Comparison of ENCODE assay signal across 8 mouse cellular contexts in genomic region chr2:152831019-152831878, GRCm38 (mm10). TPM values are rescaled to one million over a fixed set of nuclear protein-coding genes. Genes with fewer than 3 reads are reported as not detected.
DNase-seq lines count a peak whose midpoint lies in the region; ATAC-seq and TF ChIP-seq lines count a peak whose summit lies in the region.

Gene Bcl2l1, minus strand, starts transcription at chr2:152831728.

- peak within 1 kb of the TSS; percentile 81 for H3K4me3 ChIP-seq in forebrain, embryonic 10.5 days
- peak within 1 kb of the TSS; percentile 90 for H3K4me3 ChIP-seq in heart, embryonic 15.5 days
- H3K4me3 ChIP-seq in liver, embryonic 14.5 days (ENCODE audit: insufficient read depth in 1 of 2, low read depth in 2 of 2, low read length in 2 of 2): peak within 1 kb of the TSS; percentile 89 to 95
- H3K4me3 ChIP-seq in neural tube, embryonic 11.5 days (ENCODE audit: low read depth, low read length): peak within 1 kb of the TSS; percentile 61
- peak within 1 kb of the TSS; percentile 79 for H3K4me3 ChIP-seq in stomach, postnatal 0 days (ENCODE audit: low read depth, low read length)

- H3K36me3 ChIP-seq in forebrain, embryonic 10.5 days (replicated peaks): peaks cover 29% of the 10 kb centered on the region
- H3K36me3 ChIP-seq in heart, embryonic 15.5 days: peaks cover 4% of the 10 kb centered on the region; the same call in 1 of the 2 replicates
- H3K36me3 ChIP-seq in liver, embryonic 14.5 days (replicated peaks; ENCODE audit: control insufficient read depth, insufficient read depth, low read depth): peaks cover 26% of the 10 kb centered on the region
- H3K36me3 ChIP-seq in neural tube, embryonic 11.5 days (ENCODE audit: control insufficient read depth, insufficient read depth, low read length): no peaks in the 10 kb centered on the region
- H3K36me3 ChIP-seq in stomach, postnatal 0 days (ENCODE audit: control insufficient read depth, insufficient read depth, low read length): no peaks in the 10 kb centered on the region

- H3K27ac ChIP-seq in forebrain, embryonic 10.5 days: peak within 1 kb of the TSS; percentile 99
- H3K27ac ChIP-seq in heart, embryonic 15.5 days: peak within 1 kb of the TSS; percentile 99
- H3K27ac ChIP-seq in liver, embryonic 14.5 days: peak within 1 kb of the TSS; percentile 93
- H3K27ac ChIP-seq in neural tube, embryonic 11.5 days (ENCODE audit: low read depth, low read length): peak within 1 kb of the TSS; percentile 94
- H3K27ac ChIP-seq in stomach, postnatal 0 days (replicated peaks): peak within 1 kb of the TSS; percentile 99

- under 1% methylated on average over 72 of the region's 74 CpGs for WGBS in forebrain, embryonic 10.5 days
- WGBS in heart, embryonic 15.5 days: under 1% methylated on average over 74 of the region's 74 CpGs
- WGBS in liver, embryonic 14.5 days (ENCODE audit: insufficient replicate concordance): under 1% methylated on average over 74 of the region's 74 CpGs
- under 1% methylated on average over 63 of the region's 74 CpGs for WGBS in neural tube, embryonic 11.5 days
- under 1% methylated on average over 68 of the region's 74 CpGs for WGBS in stomach, postnatal 0 days

- peak; percentile 86 for ATAC-seq in CD4-positive, CD25-positive, alpha-beta regulatory T cell, adult 4 months
- peak; percentile 92 for ATAC-seq in heart, embryonic 15.5 days (replicated peaks; ENCODE audit: insufficient number of reproducible peaks, insufficient read depth, low FRiP score, low read depth)
- ATAC-seq in liver, embryonic 14.5 days (ENCODE audit: insufficient read depth): peak; percentile 94
- ATAC-seq in neural tube, embryonic 11.5 days (ENCODE audit: insufficient read depth, low FRiP score, low TSS enrichment): peak; percentile 97
- ATAC-seq in stomach, postnatal 0 days (ENCODE audit: low FRiP score, low TSS enrichment): peak; percentile 95

- H3K9me3 ChIP-seq in forebrain, embryonic 10.5 days: no peaks in the 10 kb centered on the region
- H3K9me3 ChIP-seq in heart, embryonic 15.5 days (replicated peaks): no peaks in the 10 kb centered on the region
- H3K9me3 ChIP-seq in liver, embryonic 14.5 days (ENCODE audit: control insufficient read depth, low read length): no peaks in the 10 kb centered on the region
- no peaks in the 10 kb centered on the region for H3K9me3 ChIP-seq in neural tube, embryonic 11.5 days (ENCODE audit: control insufficient read depth, low read length)
- no peaks in the 10 kb centered on the region for H3K9me3 ChIP-seq in stomach, postnatal 0 days (ENCODE audit: control insufficient read depth, low read length)

- TF ChIP-seq EP300 in liver, embryonic 14.5 days (IDR thresholded peaks at IDR 0.05; ENCODE audit: low read depth): peak; percentile 27; the same call in 1 of the 2 replicates
- TF ChIP-seq EP300 in stomach, postnatal 0 days (optimal IDR thresholded peaks at IDR 0.05): peak; percentile 88

- peaks cover 45% of the 10 kb centered on the region for H3K4me1 ChIP-seq in forebrain, embryonic 10.5 days
- H3K4me1 ChIP-seq in heart, embryonic 15.5 days (replicated peaks): peaks cover 37% of the 10 kb centered on the region
- peaks cover 32 to 39% of the 10 kb centered on the region in 2 experiments for H3K4me1 ChIP-seq in liver, embryonic 14.5 days (replicated peaks; ENCODE audit: control insufficient read depth in 2 of 2, insufficient read depth in 2 of 2, low read length in 1 of 2)
- peaks cover 21% of the 10 kb centered on the region for H3K4me1 ChIP-seq in neural tube, embryonic 11.5 days (ENCODE audit: control insufficient read depth, insufficient read depth, low read length)
- peaks cover 9% of the 10 kb centered on the region for H3K4me1 ChIP-seq in stomach, postnatal 0 days (replicated peaks; ENCODE audit: control insufficient read depth, insufficient read depth)

- H3K9ac ChIP-seq in heart, embryonic 15.5 days: peak within 1 kb of the TSS; percentile 91
- H3K9ac ChIP-seq in liver, embryonic 14.5 days (replicated peaks): peak within 1 kb of the TSS; percentile 98
- peak within 1 kb of the TSS; percentile 91 for H3K9ac ChIP-seq in neural tube, embryonic 11.5 days (ENCODE audit: low read length)
- H3K9ac ChIP-seq in stomach, postnatal 0 days (ENCODE audit: low read length): peak within 1 kb of the TSS; percentile 93

- DNase-seq in c-Kit-negative CD71-positive TER-119-positive erythroid progenitor cells, embryonic 14.5 days (ENCODE audit: low read depth, low spot score): peak; percentile 96
- DNase-seq in forebrain, embryonic 10.5 days (ENCODE audit: extremely low spot score, low spot score): peak; percentile 99
- peak; percentile 97 to 99 for DNase-seq in kidney, postnatal 25 days
- DNase-seq in liver, embryonic 14.5 days (ENCODE audit: low read depth in 3 of 3, low spot score in 3 of 3): peak; percentile 92 to 94 (median 93)
- peak; percentile 99 for DNase-seq in neural tube, embryonic 11.5 days (ENCODE audit: low spot score)
- DNase-seq in stomach, postnatal 0 days (ENCODE audit: low spot score): peak; percentile 98

- peak within 1 kb of the TSS; percentile 77 for H3K4me2 ChIP-seq in heart, embryonic 15.5 days
- H3K4me2 ChIP-seq in liver, embryonic 14.5 days (ENCODE audit: low read depth): peak within 1 kb of the TSS; percentile 84
- peak within 1 kb of the TSS; percentile 67 for H3K4me2 ChIP-seq in neural tube, embryonic 11.5 days (ENCODE audit: low read depth)
- peak within 1 kb of the TSS; percentile 72 for H3K4me2 ChIP-seq in stomach, postnatal 0 days (replicated peaks; ENCODE audit: low read depth)

- TF ChIP-seq CTCF in liver, embryonic 14.5 days (IDR thresholded peaks at IDR 0.05; ENCODE audit: low read depth): peak; percentile 99
- peak; percentile 98 for TF ChIP-seq CTCF in stomach, postnatal 0 days (IDR thresholded peaks at IDR 0.05; ENCODE audit: low read depth)

- no peaks in the 10 kb centered on the region; the same call in 1 of the 2 replicates for H3K27me3 ChIP-seq in forebrain, embryonic 10.5 days (ENCODE audit: poor library complexity, severe bottlenecking)
- no peaks in the 10 kb centered on the region for H3K27me3 ChIP-seq in heart, embryonic 15.5 days
- no peaks in the 10 kb centered on the region for H3K27me3 ChIP-seq in liver, embryonic 14.5 days (ENCODE audit: control insufficient read depth, insufficient read depth, low read length)
- H3K27me3 ChIP-seq in neural tube, embryonic 11.5 days (ENCODE audit: control insufficient read depth, insufficient read depth, low read length): no peaks in the 10 kb centered on the region
- no peaks in the 10 kb centered on the region for H3K27me3 ChIP-seq in stomach, postnatal 0 days (ENCODE audit: control insufficient read depth, insufficient read depth, low read length)

RNA-seq across cellular contexts. Expression of gene Bcl2l1, which starts in this region (rescaled TPM):
- polyA plus RNA-seq in CD4-positive, CD25-positive, alpha-beta regulatory T cell, adult 4 months (2017; shearing (Covaris generic)): 10 to 100 TPM; 55.5 to 75.0 TPM
- polyA plus RNA-seq in forebrain, embryonic 10.5 days (2016; fragmentation: Nextera tagmentation; extraction: Ambion mirVana): 98.5 and 104 TPM in 2 replicates
- 69.5 and 80.7 TPM in 2 replicates for polyA plus RNA-seq in heart, embryonic 15.5 days (2015; fragmentation: Nextera tagmentation; extraction: Ambion mirVana)
- 72.2 and 81.6 TPM in 2 replicates for polyA plus RNA-seq in liver, embryonic 14.5 days (2012; rRNA removed)
- 172 and 186 TPM in 2 replicates for polyA plus RNA-seq in liver, embryonic 14.5 days (2014; fragmentation: Nextera tagmentation; extraction: Ambion mirVana)
- polyA plus RNA-seq in neural tube, embryonic 11.5 days (2014; fragmentation: Nextera tagmentation; extraction: Ambion mirVana): 125 and 132 TPM in 2 replicates
- polyA plus RNA-seq in stomach, postnatal 0 days (2015; fragmentation: Nextera tagmentation; extraction: Ambion mirVana): 45.6 and 48.7 TPM in 2 replicates

Comparison
In these comparisons a context has a peak if more than half of its experiments do, and no peak if none do; other contexts are left out.
1. Peak in every context shown above with its lines: DNase-seq, ATAC-seq, H3K4me3 ChIP-seq and H3K27ac ChIP-seq.